Mouse (Mus musculus): ENCODE results near the gene Klhdc8b.

- TF ChIP-seq POLR2A (IDR thresholded peaks at IDR 0.05; ENCODE audit: control insufficient read depth, extremely low read depth, insufficient read depth, low read length, poor library complexity) (no peak), CTCF (IDR thresholded peaks at IDR 0.05; ENCODE audit: borderline replicate concordance, control insufficient read depth, extremely low read depth, insufficient read depth, low read length, poor library complexity) (no peak)
Measured at GRCm38 (mm10) chr9:108480813-108481519, 19.6 kb upstream of the Klhdc8b start.

Data from thymus, adult 2 months (tissue).